Comparison of ENCODE assay signal across 8 mouse cellular contexts in genomic region chr7:66060066-66060956, GRCm38 (mm10). TPM values are rescaled to one million over a fixed set of nuclear protein-coding genes. Genes with fewer than 3 reads are reported as not detected.
DNase-seq lines count a peak whose midpoint lies in the region; TF ChIP-seq lines count a peak whose summit lies in the region.

No protein-coding gene starts in this region.

- H3K27me3 ChIP-seq in megakaryocyte, embryonic 14.5 days (replicated peaks), result peaks cover 3% of the 10 kb centered on the region

- H3K27ac ChIP-seq in cortical plate, adult 2 months (ENCODE audit: insufficient read depth, low read length), result no peak overlapping the region

- peak; percentile 73 for TF ChIP-seq POLR2A in cortical plate, adult 2 months (IDR thresholded peaks at IDR 0.05; ENCODE audit: extremely low read depth, insufficient read depth, low read length)

- peaks cover 1% of the 10 kb centered on the region; the same call in 1 of the 2 replicates for H3K4me1 ChIP-seq in cortical plate, adult 2 months (ENCODE audit: control insufficient read depth, insufficient read depth, low read length)
- peaks cover 35% of the 10 kb centered on the region for H3K4me1 ChIP-seq in megakaryocyte, embryonic 14.5 days

- DNase-seq in adipocyte (ENCODE audit: low spot score), result peak; percentile 71
- peak; percentile 75 to 78 for DNase-seq in gastrocnemius, adult 8-10 months (ENCODE audit: low spot score in 2 of 2)
- peak; percentile 91 for DNase-seq in induced T-regulatory cell, adult 2 months (ENCODE audit: low read depth)
- peak; percentile 38 to 86 for DNase-seq in left cerebral cortex, adult 9 months (ENCODE audit: low spot score in 2 of 2)
- peak; percentile 88 to 90 for DNase-seq in right cerebral cortex, adult 2 months (ENCODE audit: low spot score in 2 of 2)
- peak; percentile 50 for DNase-seq in urinary bladder, postnatal 10 days (ENCODE audit: low spot score)

- no peak for TF ChIP-seq CTCF in cortical plate, adult 2 months (IDR thresholded peaks at IDR 0.05; ENCODE audit: extremely low read depth, insufficient read depth, low read length)

- H3K9me3 ChIP-seq in megakaryocyte, embryonic 14.5 days, result peaks cover 9% of the 10 kb centered on the region

- H3K4me3 ChIP-seq in cortical plate, adult 2 months (ENCODE audit: insufficient read depth, low read length), result peak overlapping the region; percentile 57
- H3K4me3 ChIP-seq in megakaryocyte, embryonic 14.5 days (replicated peaks), result peak overlapping the region; percentile 99

- peaks cover 32% of the 10 kb centered on the region for H3K36me3 ChIP-seq in megakaryocyte, embryonic 14.5 days (replicated peaks; ENCODE audit: low read length)

RNA-seq across cellular contexts. Expression of gene Snrpa1, which starts 1.5 kb away (rescaled TPM):
- polyA plus RNA-seq in cortical plate, adult 2 months (2012; rRNA removed), result 34.6 and 36.1 TPM in 2 replicates
- 10 to 100 TPM; 17.3 to 21.2 (median 18.0) TPM for total RNA-seq in gastrocnemius, adult 8-10 months (2022)
- polyA plus RNA-seq in megakaryocyte, embryonic 14.5 days (2012; ENCODE audit: insufficient read depth, low replicate concordance), result 26.0 and 168 TPM in 2 replicates

RNA-seq across cellular contexts. Expression of gene Gm45213, which starts 16.9 kb away (rescaled TPM):
- not detected in 2 replicates for polyA plus RNA-seq in cortical plate, adult 2 months (2012; rRNA removed)
- not detected for total RNA-seq in gastrocnemius, adult 8-10 months (2022)
- polyA plus RNA-seq in megakaryocyte, embryonic 14.5 days (2012; ENCODE audit: insufficient read depth, low replicate concordance), result not detected in 2 replicates

RNA-seq across cellular contexts. Expression of gene Selenos, which starts 19.1 kb away (rescaled TPM):
- polyA plus RNA-seq in cortical plate, adult 2 months (2012; rRNA removed), result 77.2 and 82.2 TPM in 2 replicates
- 10 to 100 TPM; 27.1 to 38.7 (median 30.3) TPM for total RNA-seq in gastrocnemius, adult 8-10 months (2022)
- 68.3 and 82.3 TPM in 2 replicates for polyA plus RNA-seq in megakaryocyte, embryonic 14.5 days (2012; ENCODE audit: insufficient read depth, low replicate concordance)

RNA-seq across cellular contexts. Expression of gene Chsy1, which starts 49.0 kb away (rescaled TPM):
- 7.6 and 8.2 TPM in 2 replicates for polyA plus RNA-seq in cortical plate, adult 2 months (2012; rRNA removed)
- total RNA-seq in gastrocnemius, adult 8-10 months (2022), result 1 to 10 TPM; 2.1 to 3.6 (median 2.7) TPM
- 9.6 and 14.4 TPM in 2 replicates for polyA plus RNA-seq in megakaryocyte, embryonic 14.5 days (2012; ENCODE audit: insufficient read depth, low replicate concordance)
